Mouse (Mus musculus) embryonic facial prominence, embryonic 10.5 days (tissue): ENCODE results near the gene Gimap8. TPM values are rescaled to one million over a fixed set of nuclear protein-coding genes. Genes with fewer than 3 reads are reported as not detected.
A peak's percentile ranks its signal among the peaks of the same experiment; 100 is the strongest.
"Not testable (repeated sequence)": the region's sequence is repeated elsewhere in the genome, so short reads cannot be mapped to it uniquely, and the experiment has no call there.

Experiments used
- DNase-seq: peaks from one replicate; pipeline ENCODE4 v3.0.0-alpha.2; 2017; ENCODE audit warnings: low spot score
- H3K27ac ChIP-seq: fragments of 300-500 bp; sonication (generic); replicated peaks from 2 replicates; pipeline ENCODE4 v1.5.1; 2016; ENCODE audit warnings: mild to moderate bottlenecking
- H3K27me3 ChIP-seq: fragments of 300-500 bp; sonication (generic); replicated peaks from 2 replicates; pipeline ENCODE4 v1.6.1; 2016; ENCODE audit warnings: low read depth, mild to moderate bottlenecking; ENCODE audit not compliant: poor library complexity, severe bottlenecking
- H3K36me3 ChIP-seq: fragments of 300-500 bp; sonication (generic); replicated peaks from 2 replicates; pipeline ENCODE4 v1.6.1; 2016; ENCODE audit warnings: mild to moderate bottlenecking, moderate library complexity
- H3K4me1 ChIP-seq: fragments of 300-500 bp; sonication (generic); 2 replicates; pipeline ENCODE4 v1.6.1; 2016
- H3K4me3 ChIP-seq: fragments of 300-500 bp; sonication (generic); 2 replicates; pipeline ENCODE4 v1.5.1; 2016; ENCODE audit warnings: mild to moderate bottlenecking, moderate library complexity
- H3K9me3 ChIP-seq: fragments of 300-500 bp; sonication (generic); 2 replicates; pipeline ENCODE4 v1.6.1; 2016; ENCODE audit warnings: mild to moderate bottlenecking
- WGBS: fragments of 180-500 bp; shearing (Covaris S2); methylation state at CpG from one replicate; pipeline ENCODE4 v1.1.7; 2016; 5-methylcytosine and 5-hydroxymethylcytosine counted together
- polyA plus RNA-seq: library from polyadenylated mRNA; unstranded; fragments of >200 nt; fragmentation: Nextera tagmentation; extraction: Ambion mirVana; gene quantifications from 2 replicates; pipeline ENCODE4 v1.2.1, GENCODE M21; 2016

Gimap8 gene
- polyA plus RNA-seq: 0.48 and 0.51 TPM in 2 replicates

GRCm38 (mm10) chr6:48646995-48647394, at the start of gene Gimap8:
Gimap8 (plus strand) TSS chr6:48647234.
- peak; percentile 38 for DNase-seq
- H3K27ac ChIP-seq: no peak within 1 kb of the TSS
- no peaks in the 10 kb centered on the region for H3K4me1 ChIP-seq
- H3K4me3 ChIP-seq: no peak within 1 kb of the TSS
- H3K9me3 ChIP-seq: no peaks in the 10 kb centered on the region
- H3K36me3 ChIP-seq: no peaks in the 10 kb centered on the region
- WGBS: 50% methylated on average over 3 of the region's 3 CpGs
- H3K27me3 ChIP-seq: peaks cover 9% of the 10 kb centered on the region; the same call in 1 of the 2 replicates

GRCm38 (mm10) chr6:48600594-48600993, 46.4 kb upstream of the Gimap8 start:
- no peaks in the 10 kb centered on the region for H3K27me3 ChIP-seq
- peaks cover 20% of the 10 kb centered on the region for H3K4me1 ChIP-seq
- WGBS: 81% methylated on average over 1 of the region's 1 CpGs
- no peak for DNase-seq
- peaks cover 60% of the 10 kb centered on the region for H3K36me3 ChIP-seq
- H3K27ac ChIP-seq: no peak overlapping the region
- H3K4me3 ChIP-seq: no peak overlapping the region
- peaks cover 31% of the 10 kb centered on the region for H3K9me3 ChIP-seq

GRCm38 (mm10) chr6:48601271-48602079, 45.6 kb upstream of the Gimap8 start, which contains the start of gene Zfp775:
Zfp775 (plus strand) TSS chr6:48602063.
- H3K9me3 ChIP-seq: peaks cover 22% of the 10 kb centered on the region
- 6% methylated on average over 42 of the region's 42 CpGs for WGBS
- H3K27me3 ChIP-seq: no peaks in the 10 kb centered on the region
- peak within 1 kb of the TSS; percentile 81 for H3K4me3 ChIP-seq
- H3K27ac ChIP-seq: peak within 1 kb of the TSS; percentile 95
- H3K36me3 ChIP-seq: peaks cover 51% of the 10 kb centered on the region
- peaks cover 20% of the 10 kb centered on the region for H3K4me1 ChIP-seq
- DNase-seq: peak; percentile 98

GRCm38 (mm10) chr6:48602080-48602741, 44.8 kb upstream of the Gimap8 start:
- peak overlapping the region; percentile 95 for H3K27ac ChIP-seq
- H3K4me1 ChIP-seq: peaks cover 20% of the 10 kb centered on the region
- no peaks in the 10 kb centered on the region for H3K27me3 ChIP-seq
- peaks cover 44% of the 10 kb centered on the region for H3K36me3 ChIP-seq
- DNase-seq: no peak
- 2% methylated on average over 28 of the region's 28 CpGs for WGBS
- peak overlapping the region; percentile 81 for H3K4me3 ChIP-seq
- peaks cover 15% of the 10 kb centered on the region for H3K9me3 ChIP-seq

GRCm38 (mm10) chr6:48608124-48608523, 38.9 kb upstream of the Gimap8 start:
- H3K27me3 ChIP-seq: no peaks in the 10 kb centered on the region
- WGBS: 62% methylated on average over 2 of the region's 2 CpGs
- H3K4me1 ChIP-seq: no peaks in the 10 kb centered on the region
- H3K27ac ChIP-seq: no peak overlapping the region
- no peaks in the 10 kb centered on the region for H3K9me3 ChIP-seq
- H3K4me3 ChIP-seq: no peak overlapping the region
- peaks cover 19% of the 10 kb centered on the region for H3K36me3 ChIP-seq
- no peak for DNase-seq

- Histone ChIP-seq H3K27me3 (no peaks in the 10 kb centered on the region), H3K9me3 (no peaks in the 10 kb centered on the region), H3K36me3 (peaks cover 32% of the 10 kb centered on the region), H3K4me1 (no peaks in the 10 kb centered on the region), H3K27ac (no peak overlapping the region), H3K4me3 (no peak overlapping the region)
- 60% methylated on average over 7 of the region's 7 CpGs for WGBS
- no peak for DNase-seq
Observed at GRCm38 (mm10) chr6:48609512-48609911, 37.5 kb upstream of the Gimap8 start.

- peaks cover 36% of the 10 kb centered on the region for H3K36me3 ChIP-seq
- H3K4me3 ChIP-seq: no peak overlapping the region
- 86% methylated on average over 3 of the region's 3 CpGs for WGBS
- DNase-seq: no peak
- no peak overlapping the region for H3K27ac ChIP-seq
- H3K4me1 ChIP-seq: no peaks in the 10 kb centered on the region
- H3K9me3 ChIP-seq: no peaks in the 10 kb centered on the region
- no peaks in the 10 kb centered on the region for H3K27me3 ChIP-seq
Observed at GRCm38 (mm10) chr6:48610657-48611056, 36.4 kb upstream of the Gimap8 start.

GRCm38 (mm10) chr6:48613464-48613863, 33.6 kb upstream of the Gimap8 start:
- no peak for DNase-seq
- Histone ChIP-seq H3K4me1 (no peaks in the 10 kb centered on the region), H3K36me3 (peaks cover 46% of the 10 kb centered on the region), H3K4me3 (no peak overlapping the region), H3K9me3 (no peaks in the 10 kb centered on the region), H3K27me3 (no peaks in the 10 kb centered on the region), H3K27ac (no peak overlapping the region)
- 88% methylated on average over 4 of the region's 4 CpGs for WGBS

- no peak overlapping the region for H3K4me3 ChIP-seq
- no peaks in the 10 kb centered on the region for H3K27me3 ChIP-seq
- H3K27ac ChIP-seq: no peak overlapping the region
- peaks cover 56% of the 10 kb centered on the region for H3K36me3 ChIP-seq
- DNase-seq: no peak
- H3K4me1 ChIP-seq: no peaks in the 10 kb centered on the region
- WGBS: 91% methylated on average over 5 of the region's 5 CpGs
- H3K9me3 ChIP-seq: no peaks in the 10 kb centered on the region
Observed at GRCm38 (mm10) chr6:48614756-48615155, 32.3 kb upstream of the Gimap8 start.

GRCm38 (mm10) chr6:48620031-48620430, 27.0 kb upstream of the Gimap8 start:
- WGBS: 93% methylated on average over 30 of the region's 30 CpGs
- Histone ChIP-seq H3K27ac (no peak overlapping the region), H3K9me3 (no peaks in the 10 kb centered on the region)

GRCm38 (mm10) chr6:48622186-48622843, 24.7 kb upstream of the Gimap8 start:
- DNase-seq, H3K4me3 ChIP-seq, H3K27ac ChIP-seq, H3K9me3 ChIP-seq: not testable (repeated sequence)
- H3K4me1 ChIP-seq: peaks cover 11% of the 10 kb centered on the region
- 86% methylated on average over 8 of the region's 8 CpGs for WGBS
- peaks cover 41% of the 10 kb centered on the region for H3K36me3 ChIP-seq
- H3K27me3 ChIP-seq: peaks cover 19% of the 10 kb centered on the region

More at GRCm38 (mm10) chr6:48620031-48620430, 27.0 kb upstream of the Gimap8 start:
- DNase-seq: no peak
- no peak overlapping the region for H3K4me3 ChIP-seq
- no peaks in the 10 kb centered on the region for H3K4me1 ChIP-seq
- peaks cover 50% of the 10 kb centered on the region for H3K36me3 ChIP-seq
- H3K27me3 ChIP-seq: no peaks in the 10 kb centered on the region

- H3K4me1 ChIP-seq: peaks cover 16% of the 10 kb centered on the region
- no peaks in the 10 kb centered on the region for H3K9me3 ChIP-seq
- H3K36me3 ChIP-seq: peaks cover 35% of the 10 kb centered on the region
- no peak overlapping the region for H3K27ac ChIP-seq
- no peak for DNase-seq
- peaks cover 31% of the 10 kb centered on the region for H3K27me3 ChIP-seq
- whole genome bisulfite sequencing: 26% methylated on average over 1 of the region's 1 CpGs
- no peak overlapping the region for H3K4me3 ChIP-seq
Observed at GRCm38 (mm10) chr6:48623460-48623859, 23.6 kb upstream of the Gimap8 start.
